Mouse (Mus musculus): ENCODE data around the gene Zfp263.

The Zfp263 gene

DNA sequence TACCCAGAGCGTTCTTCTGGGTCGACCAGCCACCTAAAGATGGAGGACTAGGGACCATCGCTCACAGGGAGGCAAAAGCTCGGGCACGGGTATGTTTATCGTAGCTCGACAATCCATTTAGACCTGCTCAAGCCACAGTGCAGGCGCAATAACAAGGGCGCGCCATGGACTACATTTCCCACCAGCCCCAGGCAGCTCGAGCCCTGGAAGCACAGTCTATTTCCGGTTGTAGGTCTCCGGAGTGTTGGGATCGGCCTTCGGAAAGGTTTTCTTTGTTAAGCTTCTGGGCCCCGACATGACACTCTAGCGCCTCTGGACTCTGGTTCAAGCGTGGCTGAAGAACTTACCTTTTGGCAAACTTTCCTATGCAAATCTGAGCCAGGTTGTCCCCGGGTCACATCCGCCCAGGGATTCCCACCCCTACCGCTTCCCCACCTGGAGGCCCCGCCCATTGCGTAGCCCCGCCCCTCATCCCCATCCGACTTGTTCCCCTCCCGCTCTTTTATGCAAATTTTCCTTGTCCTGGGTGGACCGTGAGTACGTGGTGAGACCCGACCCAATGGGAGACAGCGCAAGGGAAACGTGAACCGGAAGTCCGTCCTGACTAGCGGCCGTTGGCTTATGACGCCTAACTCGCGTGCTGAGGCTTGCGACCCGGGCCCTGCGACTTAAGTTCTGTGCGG, at the start of gene Zfp263:
Gene Zfp263, plus strand, starts transcription at position 591 of the 683 bp plus-strand sequence.
- DNase-seq = peak; percentile 93 to 96

DNA sequence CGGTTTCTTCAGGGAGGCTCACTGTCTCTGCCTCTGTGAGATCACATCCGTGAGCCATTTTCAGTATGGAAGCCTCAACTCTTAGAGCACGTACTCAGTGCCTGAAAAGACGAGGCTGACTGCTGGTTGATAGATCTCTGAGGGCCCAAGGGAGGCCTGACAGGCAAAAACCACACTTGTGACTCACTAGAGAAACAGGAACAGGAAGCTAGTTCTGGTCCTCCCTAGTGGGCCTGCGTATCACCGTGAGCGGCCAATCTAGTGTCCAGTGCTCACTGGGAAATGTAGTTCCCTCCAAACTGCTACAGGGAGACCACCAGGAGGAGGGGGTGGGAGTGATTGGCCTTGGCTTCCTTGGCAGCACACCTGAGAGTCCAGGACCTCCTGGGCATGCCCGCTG, 44.6 kb upstream of the Zfp263 start:
- no peak for DNase-seq

DNA sequence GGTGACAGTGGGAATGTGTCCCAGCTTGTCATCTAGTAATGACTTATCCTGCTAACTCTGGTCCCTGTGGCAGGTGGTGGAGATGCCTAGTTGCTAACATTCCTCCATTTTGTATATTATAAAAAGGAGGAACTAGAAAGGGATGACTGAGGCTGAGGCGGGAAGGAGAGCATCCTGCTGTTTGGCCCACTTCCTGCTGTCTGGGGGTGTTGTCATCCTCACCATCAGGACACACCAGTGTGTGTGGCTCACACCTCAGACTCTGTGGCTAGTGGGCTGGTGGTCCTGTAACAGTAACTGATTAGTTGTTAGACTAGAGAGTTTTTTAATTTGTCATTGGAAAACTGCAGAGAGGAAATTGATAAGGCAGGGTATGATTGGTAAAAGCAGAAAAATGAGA, 43.0 kb upstream of the Zfp263 start:
- no peak for DNase-seq

DNA sequence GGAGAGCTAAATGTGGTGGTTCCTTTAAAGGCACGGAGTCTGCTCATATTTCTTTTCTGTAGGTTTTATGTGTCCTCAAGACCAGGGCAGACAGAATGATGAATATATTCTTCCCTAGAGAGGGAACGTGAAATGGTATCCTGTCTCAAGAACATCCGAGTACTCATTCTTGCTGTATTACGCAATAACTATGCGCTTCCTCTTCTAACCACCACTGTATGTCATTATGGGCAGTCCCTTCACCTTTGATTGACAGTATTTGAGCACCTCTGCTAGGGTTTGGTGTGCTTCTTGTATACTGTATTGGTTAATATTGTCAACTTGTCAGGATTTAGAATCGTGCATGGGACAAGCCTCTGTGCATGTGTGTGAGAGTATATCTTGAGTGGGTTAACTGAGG, 37.2 kb upstream of the Zfp263 start:
- no peak for DNase-seq

DNA sequence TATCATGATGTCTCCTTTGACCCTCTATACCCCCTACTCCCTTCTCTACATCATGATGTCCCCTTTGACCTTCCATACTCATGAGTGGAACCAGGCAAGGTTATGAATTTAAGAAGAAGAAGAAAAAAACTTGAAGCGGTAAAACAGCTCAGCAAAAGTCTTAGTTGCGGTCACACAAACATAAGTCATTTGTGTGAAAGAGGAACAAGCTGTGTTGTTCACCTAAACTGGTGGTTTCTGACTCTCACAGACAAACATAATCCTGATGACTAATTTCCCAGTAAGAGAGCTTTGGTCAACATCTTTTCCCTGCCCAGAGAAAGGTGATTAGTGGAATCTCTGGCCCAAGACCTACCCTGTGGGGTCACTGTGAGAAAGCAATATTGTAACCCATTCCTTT, 29.2 kb upstream of the Zfp263 start:
- DNase-seq = no peak

DNA sequence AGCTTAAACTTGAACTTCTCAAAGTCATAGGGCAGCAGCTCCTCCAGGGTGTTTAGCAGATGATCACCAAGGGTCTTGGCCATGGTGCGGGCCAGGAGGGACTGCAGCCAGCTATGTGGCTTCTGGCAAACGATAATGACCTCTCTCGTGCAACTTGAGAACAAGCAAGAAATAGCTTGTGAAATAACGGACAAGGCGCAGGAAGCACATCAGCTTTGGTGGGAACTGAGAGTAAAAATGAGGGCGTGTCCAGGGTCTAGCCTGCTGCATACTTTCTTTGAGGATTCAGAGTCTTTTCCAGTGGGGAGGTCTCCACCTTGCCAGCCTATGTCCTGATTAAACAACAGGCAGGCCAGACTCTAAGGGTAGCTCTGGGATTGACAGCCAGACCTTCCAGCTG, 25.9 kb upstream of the Zfp263 start, which contains the start of gene Mefv:
Gene Mefv, minus strand, starts transcription at position 118 of the 400 bp plus-strand sequence.
- DNase-seq = no peak

DNA sequence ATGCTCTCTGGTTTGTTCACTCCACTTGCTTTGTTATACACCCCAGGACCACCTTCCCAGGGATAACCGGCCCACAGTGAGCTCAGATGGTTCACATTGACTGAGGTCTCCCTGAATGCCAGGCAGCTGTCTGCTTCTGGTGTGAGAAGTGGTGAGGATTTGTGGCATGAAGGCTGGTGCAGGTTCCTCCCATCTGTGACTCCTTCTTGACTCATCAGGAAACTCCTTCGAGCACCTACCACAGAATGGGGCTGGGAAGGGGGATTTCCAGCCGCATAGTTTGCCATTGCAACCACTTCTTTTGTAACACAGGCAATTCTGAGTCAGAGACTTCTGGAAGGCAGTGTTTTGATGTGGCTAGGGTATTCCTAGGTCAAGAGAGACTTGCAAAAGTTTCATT, 20.7 kb upstream of the Zfp263 start:
- no peak for DNase-seq

DNA sequence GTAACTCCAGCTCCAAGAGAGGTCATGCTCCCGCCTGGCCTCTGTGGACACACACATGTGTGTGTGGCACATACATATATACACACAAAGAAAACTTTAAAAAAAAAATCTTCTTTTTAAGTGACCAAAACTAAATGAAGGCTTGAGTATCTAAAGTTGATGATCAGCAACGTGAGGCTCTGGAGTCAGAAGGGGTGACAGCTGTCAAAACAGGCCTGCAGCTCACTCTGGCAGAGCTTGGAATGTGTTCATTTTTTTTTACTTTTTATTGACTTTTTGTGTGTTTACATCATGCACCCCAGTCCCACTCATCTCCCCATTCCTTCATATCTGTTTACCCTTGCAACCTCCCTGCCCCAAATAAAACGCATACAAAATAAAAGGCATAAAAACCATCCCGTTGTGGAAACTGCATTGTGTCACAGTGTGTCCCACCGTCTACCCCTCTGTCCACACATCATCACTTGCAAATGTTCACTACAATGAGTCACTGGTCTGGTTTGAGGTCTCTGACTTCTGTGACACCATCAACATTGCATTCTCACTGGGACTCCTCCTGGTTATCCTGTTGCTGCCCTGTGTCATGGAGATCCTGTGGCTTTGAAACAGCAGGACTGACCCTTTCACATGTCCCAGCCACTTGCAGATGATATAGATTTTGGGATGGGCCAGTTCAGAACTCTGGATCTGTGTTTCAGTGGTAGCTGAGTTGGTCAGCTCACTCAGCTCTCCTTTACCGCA, 15.7 kb upstream of the Zfp263 start:
- no peak for DNase-seq

DNA sequence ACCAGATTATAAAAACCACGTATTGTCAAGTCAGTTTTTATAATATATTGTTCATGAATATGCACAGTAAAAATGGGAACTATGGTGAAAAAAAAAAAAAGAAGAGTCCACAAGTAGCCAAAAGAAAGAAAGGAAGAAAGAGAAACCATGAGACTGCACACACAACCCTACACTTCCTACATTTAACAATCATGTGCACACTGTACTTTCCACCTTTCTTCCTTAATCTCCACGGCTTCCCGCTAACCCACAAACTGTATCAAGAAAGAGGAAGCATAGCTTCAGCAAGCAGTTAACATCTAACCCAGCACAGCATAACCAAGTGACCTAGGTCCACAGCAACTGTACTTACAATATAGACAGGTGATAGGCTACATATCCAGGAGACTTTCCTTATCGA, 11.3 kb upstream of the Zfp263 start:
- DNase-seq = no peak

DNA sequence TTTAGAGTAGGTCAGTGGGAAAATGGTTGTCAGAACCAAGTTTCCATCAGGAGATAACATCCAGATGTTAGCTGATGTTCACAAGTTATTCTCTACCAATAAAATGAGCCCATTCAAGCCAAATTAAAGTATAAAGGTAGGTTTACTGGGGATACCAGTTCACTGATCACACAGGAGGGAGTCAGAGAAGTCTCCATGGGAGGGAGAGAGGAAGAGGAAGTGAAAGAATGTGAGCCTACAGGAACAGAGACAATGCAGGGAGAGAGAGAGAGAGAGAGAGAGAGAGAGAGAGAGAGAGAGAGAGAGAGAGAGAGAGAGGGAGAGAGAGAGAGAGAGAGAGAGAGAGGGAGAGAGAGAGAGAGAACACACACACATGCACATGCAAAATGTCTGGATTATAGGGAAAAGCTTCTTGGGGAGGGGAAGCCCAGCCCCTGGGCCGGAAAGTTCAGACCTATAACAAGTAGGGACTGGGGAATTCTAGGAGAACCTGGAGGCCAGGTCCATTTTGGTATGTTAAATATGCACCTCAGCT, 10.6 kb upstream of the Zfp263 start:
- DNase-seq = no peak

DNA sequence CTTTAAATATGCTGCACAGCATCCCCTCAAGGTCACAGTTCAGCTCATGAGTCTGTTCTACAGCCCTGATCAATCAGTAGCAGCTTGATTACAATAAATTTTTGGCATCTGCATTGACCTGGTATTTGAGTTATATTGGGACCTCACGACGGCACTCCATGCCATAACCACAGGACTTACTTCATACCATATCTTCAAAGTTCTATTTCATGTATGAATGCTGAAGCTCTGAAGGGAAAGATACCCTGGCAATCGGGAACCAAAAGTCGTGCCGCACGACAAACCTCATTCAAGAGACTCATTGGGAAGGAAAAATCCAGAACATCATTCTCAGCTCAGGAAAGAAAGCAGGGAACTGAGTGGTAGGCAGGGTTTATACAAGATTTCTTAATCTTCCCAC, 1.4 kb upstream of the Zfp263 start:
- no peak for DNase-seq

DNA sequence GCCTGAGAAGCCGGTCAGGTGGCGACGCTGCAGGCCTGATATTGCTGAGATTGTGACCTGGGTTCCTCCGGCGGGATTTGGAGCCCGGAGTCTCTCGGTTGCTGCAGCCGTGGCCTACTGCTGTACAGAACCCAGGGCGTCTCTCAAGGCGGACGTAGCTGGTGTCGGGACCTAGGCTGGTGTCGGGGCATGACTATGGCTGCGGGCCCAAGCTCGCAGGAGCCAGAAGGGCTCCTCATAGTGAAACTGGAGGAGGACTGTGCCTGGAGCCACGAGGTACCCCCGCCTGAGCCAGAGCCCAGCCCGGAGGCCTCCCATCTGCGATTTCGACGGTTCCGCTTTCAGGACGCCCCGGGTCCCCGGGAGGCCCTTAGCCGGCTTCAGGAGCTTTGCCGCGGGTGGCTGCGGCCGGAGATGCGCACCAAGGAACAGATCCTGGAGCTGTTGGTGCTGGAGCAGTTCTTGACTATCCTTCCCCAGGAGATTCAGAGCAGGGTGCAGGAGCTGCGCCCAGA, 350 bp downstream of the Zfp263 start:
- no peak for DNase-seq

DNA sequence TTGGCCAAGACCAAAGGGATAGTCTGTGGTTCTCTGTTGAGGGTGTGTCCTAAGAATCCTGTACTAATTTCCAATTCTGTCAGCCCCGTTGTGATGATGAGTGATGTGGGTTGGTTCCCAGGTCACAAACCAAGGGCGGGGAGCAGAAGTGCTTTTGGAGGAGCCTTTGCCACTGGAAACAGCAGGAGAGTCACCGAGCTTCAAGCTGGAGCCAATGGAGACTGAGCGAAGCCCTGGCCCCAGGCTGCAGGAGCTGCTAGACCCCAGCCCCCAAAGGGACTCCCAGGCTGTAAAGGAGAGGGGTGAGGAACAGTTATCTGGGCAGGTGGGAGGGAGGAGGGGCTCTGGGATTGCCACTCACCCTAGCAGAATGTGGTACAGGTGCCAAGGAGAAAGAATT, 1.8 kb downstream of the Zfp263 start:
- no peak for DNase-seq

DNA sequence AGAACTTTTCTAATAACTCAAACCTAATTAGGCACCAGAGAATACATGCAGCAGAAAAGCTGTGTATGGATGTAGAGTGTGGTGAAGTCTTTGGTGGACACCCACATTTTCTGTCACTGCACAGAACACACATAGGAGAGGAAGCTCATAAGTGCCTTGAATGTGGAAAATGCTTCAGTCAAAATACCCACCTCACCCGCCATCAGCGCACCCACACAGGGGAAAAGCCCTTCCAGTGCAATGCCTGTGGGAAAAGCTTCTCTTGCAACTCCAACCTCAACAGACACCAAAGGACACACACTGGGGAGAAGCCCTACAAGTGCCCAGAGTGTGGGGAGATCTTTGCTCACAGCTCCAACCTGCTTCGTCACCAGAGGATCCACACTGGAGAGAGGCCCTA, 5.1 kb downstream of the Zfp263 start:
- no peak for DNase-seq

DNA sequence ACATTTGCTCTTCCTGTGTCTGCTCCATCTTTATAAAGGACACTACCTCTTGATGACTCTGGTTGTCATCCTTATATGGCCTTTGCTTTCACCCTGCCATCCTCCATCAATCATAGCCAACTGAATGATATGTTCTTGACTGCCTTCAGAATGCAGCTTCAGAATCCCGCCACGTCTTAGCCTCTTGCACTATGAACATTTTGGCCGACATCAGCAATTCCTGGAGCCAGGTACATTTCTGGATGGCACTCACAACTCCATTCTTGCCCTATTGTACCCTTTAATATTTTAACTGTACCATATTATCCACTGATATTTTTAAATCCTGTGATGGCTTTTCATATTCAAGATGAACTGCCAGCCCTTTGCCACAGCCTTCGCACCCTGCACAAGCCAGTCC, 27.7 kb downstream of the Zfp263 start:
- DNase-seq = no peak

DNA sequence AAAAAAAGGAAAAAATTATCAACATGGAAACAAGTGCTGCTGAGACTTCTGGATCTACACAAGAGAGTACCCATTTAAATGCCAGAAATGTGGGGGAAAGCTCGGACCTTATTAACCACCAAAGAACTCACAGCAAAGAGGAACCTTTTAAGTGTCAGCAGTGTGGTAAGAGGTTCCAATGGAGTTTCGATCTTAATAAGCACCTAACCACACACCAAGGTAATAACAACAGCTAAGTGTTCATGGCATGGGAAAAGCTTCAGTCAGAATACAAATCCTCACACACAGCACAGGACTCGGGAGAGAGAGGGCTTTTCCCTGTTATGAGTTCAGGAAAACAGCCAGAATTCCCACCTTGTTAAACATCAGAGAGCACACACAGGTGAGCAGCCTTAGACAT, 32.5 kb downstream of the Zfp263 start:
- no peak for DNase-seq

DNA sequence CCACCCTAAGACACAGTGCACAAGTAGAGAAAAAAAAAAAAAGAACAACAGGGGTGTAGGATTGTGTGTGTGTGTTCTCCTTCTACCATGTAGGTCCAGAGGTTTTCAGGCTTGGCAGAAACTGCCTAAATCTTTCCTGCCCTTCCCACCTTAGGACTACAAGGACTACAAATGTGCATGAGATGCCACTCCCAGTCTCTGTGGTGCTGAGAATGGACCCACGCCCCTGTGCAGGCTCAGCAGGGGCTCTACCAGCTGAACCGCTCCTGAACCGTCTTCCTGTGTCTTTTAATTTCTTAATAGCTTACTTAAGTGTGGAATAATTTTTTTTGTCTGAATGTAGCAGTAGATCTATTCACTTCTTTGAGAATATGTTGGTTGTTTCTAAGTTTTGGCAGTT, 34.1 kb downstream of the Zfp263 start:
- DNase-seq = no peak

DNA sequence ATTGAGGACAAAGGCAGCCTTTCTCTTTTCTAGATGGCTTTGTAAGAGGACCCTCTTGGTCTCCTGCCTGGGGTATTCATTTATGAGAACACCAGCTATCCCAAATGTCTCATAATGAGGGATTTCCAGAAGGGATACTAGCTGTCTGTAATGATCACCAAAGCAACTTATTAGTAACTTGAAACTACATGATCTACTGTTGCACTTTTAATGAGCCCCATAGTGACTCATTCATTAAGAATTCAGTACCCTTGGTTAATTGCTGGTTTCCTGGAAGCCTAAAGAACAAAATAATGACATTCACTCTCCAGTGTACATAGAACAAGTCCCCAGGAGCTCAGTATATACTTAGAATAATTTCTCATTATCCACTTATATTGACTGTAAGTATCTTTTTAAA, 37.3 kb downstream of the Zfp263 start:
- DNase-seq = no peak

DNA sequence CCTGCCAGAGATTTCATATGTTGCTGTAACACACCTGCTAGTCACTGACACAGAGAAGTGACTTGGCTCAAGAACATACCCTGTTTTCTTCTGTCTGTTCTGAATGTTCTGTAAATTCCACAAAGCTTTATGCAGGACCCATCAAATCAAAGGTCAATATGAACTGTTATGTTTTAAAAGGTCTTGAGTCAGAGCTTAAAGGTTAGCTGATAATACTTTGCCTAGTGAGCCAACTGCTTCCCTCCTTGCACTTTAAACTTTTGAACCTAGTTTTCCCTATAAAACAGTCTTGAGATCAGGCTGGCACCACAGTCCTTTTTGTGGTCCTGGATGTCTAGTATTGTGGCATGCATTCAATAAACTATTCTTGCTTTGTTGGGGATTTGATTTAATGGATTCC, 44.5 kb downstream of the Zfp263 start:
- no peak for DNase-seq
